Comparison of ENCODE assay signal across 20 mouse cellular contexts in genomic region chr14:22744701-22745100, GRCm38 (mm10).
DNase-seq lines count a peak whose midpoint lies in the region; ATAC-seq and TF ChIP-seq lines count a peak whose summit lies in the region.
"Had no signal": no experiment of that assay in that cellular context is flagged by ENCODE, and none has a peak within 500 bp of the region (broad histone marks: within the 10 kb centered on the region; RNA-seq: fewer than 3 reads in every experiment).

No protein-coding gene starts in this region.

- no peak for TF ChIP-seq POLR2A in cerebellum, adult 2 months (IDR thresholded peaks at IDR 0.05; ENCODE audit: borderline replicate concordance, insufficient read depth, low read length)
- no peak for TF ChIP-seq POLR2A in lung, adult 2 months (IDR thresholded peaks at IDR 0.05; ENCODE audit: borderline replicate concordance, extremely low read depth, low read depth, low read length)

- H3K4me2 ChIP-seq in lung, embryonic 16.5 days (ENCODE audit: low read depth, low read length), result no peak overlapping the region
- H3K4me2 ChIP-seq in midbrain, embryonic 13.5 days (replicated peaks), result no peak overlapping the region
- H3K4me2 ChIP-seq: embryonic facial prominence, embryonic 13.5 days; neural tube, embryonic 13.5 days; stomach, embryonic 15.5 days had no signal

- H3K27me3 ChIP-seq in cerebellum, adult 2 months (ENCODE audit: control insufficient read depth, insufficient read depth, low read length), result no peaks in the 10 kb centered on the region
- H3K27me3 ChIP-seq in lung, embryonic 16.5 days (ENCODE audit: control insufficient read depth, insufficient read depth, low read depth, low read length), result no peaks in the 10 kb centered on the region
- peaks cover 4% of the 10 kb centered on the region; the same call in 1 of the 2 replicates for H3K27me3 ChIP-seq in hindbrain, embryonic 10.5 days (ENCODE audit: insufficient read depth, poor library complexity, severe bottlenecking)
- peaks cover 38% of the 10 kb centered on the region for H3K27me3 ChIP-seq in midbrain, embryonic 13.5 days
- H3K27me3 ChIP-seq: CH12.LX; embryonic facial prominence, embryonic 13.5 days; stomach, embryonic 15.5 days had no signal

- H3K36me3 ChIP-seq in lung, embryonic 16.5 days (ENCODE audit: control insufficient read depth, insufficient read depth, low read length), result no peaks in the 10 kb centered on the region
- H3K36me3 ChIP-seq in hindbrain, embryonic 10.5 days, result no peaks in the 10 kb centered on the region
- H3K36me3 ChIP-seq in midbrain, embryonic 13.5 days, result no peaks in the 10 kb centered on the region
- H3K36me3 ChIP-seq: embryonic facial prominence, embryonic 13.5 days; heart, embryonic 10.5 days; neural tube, embryonic 13.5 days; stomach, embryonic 15.5 days had no signal

- no peak overlapping the region for H3K9ac ChIP-seq in lung, embryonic 16.5 days (ENCODE audit: low read length)
- H3K9ac ChIP-seq in midbrain, embryonic 13.5 days (replicated peaks), result no peak overlapping the region
- H3K9ac ChIP-seq: embryonic facial prominence, embryonic 13.5 days; neural tube, embryonic 13.5 days; stomach, embryonic 15.5 days had no signal

- ATAC-seq in lung, embryonic 16.5 days (ENCODE audit: low read depth), result no peak
- ATAC-seq in midbrain, embryonic 13.5 days, result 0 out of 2 replicates have a peak, but pooled peaks have one; percentile 14
- ATAC-seq in erythroblast, adult 5-6 weeks (replicated peaks; ENCODE audit: low FRiP score, poor library complexity, severe bottlenecking), result no peak
- no peak for ATAC-seq in CD4-positive, CD25-positive, alpha-beta regulatory T cell, adult 4 months
- ATAC-seq: lung, postnatal 0 days had no signal

- WGBS in cerebellum, adult 2 months, result 24% methylated on average over 5 of the region's 5 CpGs
- WGBS in lung, embryonic 16.5 days, result 35% methylated on average over 5 of the region's 5 CpGs
- 63% methylated on average over 5 of the region's 5 CpGs for WGBS in lung, adult 2 months
- WGBS in hindbrain, embryonic 10.5 days, result 21% methylated on average over 5 of the region's 5 CpGs
- WGBS in midbrain, embryonic 13.5 days, result 15% methylated on average over 5 of the region's 5 CpGs

- TF ChIP-seq CTCF in cerebellum, adult 2 months (IDR thresholded peaks at IDR 0.05; ENCODE audit: borderline replicate concordance, insufficient read depth, low read depth, low read length), result no peak
- no peak for TF ChIP-seq CTCF in lung, adult 2 months (IDR thresholded peaks at IDR 0.05; ENCODE audit: insufficient read depth, low read length)

- no peak overlapping the region for H3K27ac ChIP-seq in cerebellum, adult 2 months (ENCODE audit: insufficient read depth, low read length)
- H3K27ac ChIP-seq in lung, embryonic 16.5 days (ENCODE audit: low read length), result peak overlapping the region; percentile 55; the same call in 1 of the 2 replicates
- H3K27ac ChIP-seq in hindbrain, embryonic 10.5 days, result peak overlapping the region; percentile 23; the same call in 1 of the 2 replicates
- H3K27ac ChIP-seq in midbrain, embryonic 13.5 days, result no peak overlapping the region
- H3K27ac ChIP-seq: embryonic facial prominence, embryonic 13.5 days; heart, embryonic 10.5 days; neural tube, embryonic 13.5 days; stomach, embryonic 15.5 days had no signal

- no peaks in the 10 kb centered on the region for H3K9me3 ChIP-seq in lung, embryonic 16.5 days (ENCODE audit: control insufficient read depth, low read length)
- no peaks in the 10 kb centered on the region for H3K9me3 ChIP-seq in hindbrain, embryonic 10.5 days
- H3K9me3 ChIP-seq in midbrain, embryonic 13.5 days, result no peaks in the 10 kb centered on the region
- H3K9me3 ChIP-seq: embryonic facial prominence, embryonic 13.5 days; heart, embryonic 10.5 days; neural tube, embryonic 13.5 days; stomach, embryonic 15.5 days had no signal

- H3K4me1 ChIP-seq in cerebellum, adult 2 months (ENCODE audit: control insufficient read depth, insufficient read depth, low read length), result no peaks in the 10 kb centered on the region
- peaks cover 12% of the 10 kb centered on the region for H3K4me1 ChIP-seq in lung, embryonic 16.5 days (replicated peaks; ENCODE audit: control insufficient read depth, insufficient read depth, low read length)
- H3K4me1 ChIP-seq in lung, adult 2 months (ENCODE audit: control insufficient read depth, insufficient read depth, low read length), result no peaks in the 10 kb centered on the region
- peaks cover 26% of the 10 kb centered on the region for H3K4me1 ChIP-seq in hindbrain, embryonic 10.5 days (replicated peaks)
- peaks cover 19% of the 10 kb centered on the region for H3K4me1 ChIP-seq in midbrain, embryonic 13.5 days (replicated peaks)

- H3K4me3 ChIP-seq in cerebellum, adult 2 months (replicated peaks; ENCODE audit: insufficient read depth, low read depth, low read length), result no peak overlapping the region
- no peak overlapping the region for H3K4me3 ChIP-seq in lung, embryonic 16.5 days (ENCODE audit: low read length)
- no peak overlapping the region for H3K4me3 ChIP-seq in lung, adult 2 months (replicated peaks; ENCODE audit: extremely low read depth, low read depth, low read length)
- H3K4me3 ChIP-seq in hindbrain, embryonic 10.5 days, result no peak overlapping the region
- H3K4me3 ChIP-seq in midbrain, embryonic 13.5 days (replicated peaks), result no peak overlapping the region
- H3K4me3 ChIP-seq: embryonic facial prominence, embryonic 13.5 days; heart, embryonic 10.5 days; neural tube, embryonic 13.5 days; stomach, embryonic 15.5 days had no signal

- peak; percentile 8 to 23 for DNase-seq in cerebellum, postnatal 10 days
- DNase-seq in cerebellum, adult 2 months, result no peak
- no peak for DNase-seq in lung, adult 2 months
- DNase-seq in hindbrain, embryonic 10.5 days (ENCODE audit: low spot score), result peak; percentile 31
- DNase-seq: adrenal gland, postnatal 25 days; gastrocnemius, postnatal 25 days; heart, postnatal 36 days; kidney, adult 18-20 months; kidney, postnatal 25 days; thymus, postnatal 25 days had no signal

Comparison
In these comparisons a context has a peak if more than half of its experiments do, and no peak if none do; other contexts are left out.
1. DNase-seq: peak in cerebellum, postnatal 10 days (2 of 2) and hindbrain, embryonic 10.5 days (single experiment); none in cerebellum, adult 2 months (0 of 2) and lung, adult 2 months (single experiment).
2. H3K27ac ChIP-seq: peak in lung, embryonic 16.5 days (single experiment) and hindbrain, embryonic 10.5 days (single experiment); none in cerebellum, adult 2 months (single experiment) and midbrain, embryonic 13.5 days (single experiment).